Mouse (Mus musculus) heart, adult 2 months (tissue): ENCODE data around the gene 9130213A22Rik.
A peak's percentile ranks its signal among the peaks of the same experiment; 100 is the strongest.

Experiments used
- CTCF ChIP-seq: fragments of 200-600 bp; IDR thresholded peaks from 2 replicates; pipeline ENCODE4 v1.8.1; 2022; ENCODE audit warnings: antibody characterized with exemption, mild to moderate bottlenecking, moderate library complexity
- EP300 ChIP-seq: fragments of 200-500 bp; IDR thresholded peaks from 2 replicates; pipeline ENCODE4 v1.6.1; 2011; ENCODE audit warnings: low read depth, low read length, control low read depth; ENCODE audit not compliant: insufficient read depth
- POLR2A ChIP-seq: fragments of 200-500 bp; IDR thresholded peaks from 2 replicates; pipeline ENCODE4 v1.6.1; 2011; ENCODE audit warnings: mild to moderate bottlenecking, low read depth, low read length, control low read depth; ENCODE audit not compliant: insufficient read depth

GRCm38 (mm10) chr11:69073065-69073888, 49.1 kb downstream of the 9130213A22Rik start:
- peak; percentile 53 for TF ChIP-seq CTCF
- TF ChIP-seq EP300 = no peak
- peak; percentile 97 for TF ChIP-seq POLR2A
